Comparison of ENCODE assay signal across 24 mouse cellular contexts in genomic region chr6:113109956-113110355, GRCm38 (mm10).
"Had no signal": no experiment of that assay in that cellular context is flagged by ENCODE, and none has a peak within 500 bp of the region (broad histone marks: within the 10 kb centered on the region; RNA-seq: fewer than 3 reads in every experiment).

No protein-coding gene starts in this region.

- H3K9ac ChIP-seq: heart, embryonic 12.5 days; hindbrain, embryonic 13.5 days; hindbrain, embryonic 15.5 days; kidney, embryonic 15.5 days; limb, embryonic 13.5 days; limb, embryonic 15.5 days; liver, embryonic 12.5 days; liver, embryonic 14.5 days had no signal

- ATAC-seq: hindbrain, postnatal 0 days; intestine, embryonic 16.5 days; liver, embryonic 12.5 days had no signal

- DNase-seq: gastrocnemius, adult 2 months; gastrocnemius, postnatal 10 days; gastrocnemius, postnatal 25 days; heart, adult 18-20 months; heart, postnatal 10 days; kidney, adult 11 months; kidney, adult 2 months; kidney, adult 9 months; kidney, postnatal 14 days; kidney, postnatal 36 days; layer of hippocampus, postnatal 36 days; left cerebral cortex, postnatal 4 days had no signal

- H3K27me3 ChIP-seq: heart, embryonic 12.5 days; hindbrain, embryonic 13.5 days; hindbrain, embryonic 15.5 days; kidney, embryonic 15.5 days; limb, embryonic 13.5 days; limb, embryonic 15.5 days; liver, embryonic 12.5 days had no signal

- H3K9me3 ChIP-seq: heart, embryonic 10.5 days; heart, embryonic 12.5 days; hindbrain, embryonic 13.5 days; hindbrain, embryonic 15.5 days; kidney, embryonic 15.5 days; limb, embryonic 13.5 days; limb, embryonic 15.5 days; liver, embryonic 12.5 days had no signal

- H3K4me3 ChIP-seq: gastrocnemius, adult 2 months; heart, embryonic 10.5 days; heart, embryonic 12.5 days; hindbrain, embryonic 13.5 days; hindbrain, embryonic 15.5 days; kidney, embryonic 15.5 days; limb, embryonic 13.5 days; limb, embryonic 15.5 days; liver, embryonic 12.5 days had no signal

- H3K27ac ChIP-seq: gastrocnemius, adult 2 months; heart, embryonic 10.5 days; hindbrain, embryonic 13.5 days; hindbrain, embryonic 15.5 days; hindbrain, postnatal 0 days; kidney, embryonic 15.5 days; kidney, postnatal 0 days; limb, embryonic 13.5 days; limb, embryonic 15.5 days; liver, embryonic 12.5 days; liver, embryonic 14.5 days had no signal

- H3K4me2 ChIP-seq: heart, embryonic 12.5 days; hindbrain, embryonic 13.5 days; hindbrain, embryonic 15.5 days; kidney, embryonic 15.5 days; limb, embryonic 13.5 days; limb, embryonic 15.5 days; liver, embryonic 12.5 days had no signal

- H3K4me1 ChIP-seq: heart, embryonic 10.5 days; hindbrain, embryonic 13.5 days; hindbrain, embryonic 15.5 days; kidney, embryonic 15.5 days; limb, embryonic 13.5 days; limb, embryonic 15.5 days; liver, embryonic 12.5 days had no signal
